Mouse (Mus musculus) monocyte, adult 5-6 weeks (primary cell): Measurements from ENCODE around the gene Luc7l2. TPM values are rescaled to one million over a fixed set of nuclear protein-coding genes. Genes with fewer than 3 reads are reported as not detected.

ENCODE experiments used
- ATAC-seq: fragments of 153-309, 156-312 bp; replicated peaks from 2 replicates; pipeline ENCODE4 v1.8.0; 2017; ENCODE audit warnings: mild to moderate bottlenecking; ENCODE audit not compliant: low TSS enrichment, insufficient number of reproducible peaks, severe bottlenecking, poor library complexity, low FRiP score
- total RNA-seq: library from RNA; stranded (forward); fragments of 200-1000, 200-491, 200-594 nt; gene quantifications from 3 replicates; pipeline ENCODE4 v1.2.3, GENCODE M21; 2017

Gene Luc7l2
- total RNA-seq, 1 experiment from 2014 or later, result 295 TPM

DNA sequence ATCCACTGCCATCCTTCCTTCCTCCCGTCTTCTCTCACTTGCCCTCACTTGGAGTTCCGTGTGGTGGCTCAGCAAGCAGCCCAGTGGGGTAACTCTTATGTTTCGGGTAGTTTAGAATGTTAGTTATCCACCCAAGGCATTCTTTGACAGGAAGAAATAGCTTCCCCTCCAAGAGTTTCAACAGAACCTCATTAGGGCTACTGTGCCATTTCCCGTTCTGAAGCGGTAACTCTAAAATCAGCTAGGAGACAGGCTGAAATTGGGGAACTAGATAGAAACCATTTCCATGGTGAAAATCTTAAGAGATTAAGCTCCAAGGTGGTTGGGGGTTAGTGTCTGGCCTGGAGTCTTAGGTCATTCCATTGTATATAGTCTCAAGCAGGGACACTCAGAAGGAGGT, 90.1 kb downstream of the Luc7l2 start:
- ATAC-seq, result peak; percentile 54

GRCm38 (mm10) chr6:38641645-38642044, 90.5 kb downstream of the Luc7l2 start:
- ATAC-seq, result no peak

- no peak for ATAC-seq
Observed at GRCm38 (mm10) chr6:38642593-38642992, 91.5 kb downstream of the Luc7l2 start.

DNA sequence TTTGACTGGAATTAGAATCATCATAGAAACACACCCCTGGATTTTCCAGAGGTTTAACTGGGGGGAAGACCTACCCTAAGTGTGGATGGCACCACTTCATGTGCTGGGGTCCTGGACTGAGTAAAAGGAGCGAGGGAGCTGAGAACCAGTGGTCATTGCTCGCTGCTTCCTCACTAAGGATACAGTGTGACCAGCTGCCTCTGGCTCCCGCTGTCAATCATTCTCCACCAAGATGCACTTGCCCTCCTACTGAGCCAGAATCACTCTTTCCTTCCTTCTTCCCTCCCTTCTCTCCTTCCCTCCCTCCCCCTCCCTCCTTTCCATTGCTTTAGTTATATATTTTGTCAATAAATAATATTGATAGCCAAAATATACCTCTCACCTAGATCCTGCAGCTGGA, 91.9 kb downstream of the Luc7l2 start:
- ATAC-seq, result no peak

DNA sequence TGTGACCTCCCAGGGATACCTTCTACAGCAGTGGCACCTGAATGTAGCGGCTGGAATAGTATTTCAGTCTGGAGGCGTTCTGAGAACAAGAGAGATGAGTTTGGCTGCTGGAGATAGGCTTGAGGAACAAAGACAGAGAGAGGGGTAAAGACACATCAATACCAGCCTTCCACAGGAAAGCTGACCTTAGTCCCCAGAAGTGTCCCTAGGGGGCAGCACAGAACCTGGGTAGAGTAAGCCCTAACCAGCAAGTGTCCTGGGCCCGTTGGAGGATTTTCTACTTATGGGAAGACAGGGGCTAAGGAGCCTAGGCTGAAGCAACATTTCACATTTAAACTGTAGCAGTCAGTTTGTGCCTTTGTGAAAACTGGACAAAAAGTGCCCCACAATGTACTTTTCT, 98.4 kb downstream of the Luc7l2 start:
- no peak for ATAC-seq

GRCm38 (mm10) chr6:38650263-38650937, 99.3 kb downstream of the Luc7l2 start:
- peak; percentile 86; the same call in 1 of the 2 replicates for ATAC-seq

Other genes starting within 250 kb of the Luc7l2 start
- 128 to 170 TPM (median 152 TPM) in 3 replicates for gene Zc3hav1, start 196.7 kb upstream of the Luc7l2 start, total RNA-seq
- not detected in 3 replicates for gene Ttc26, start 169.9 kb upstream of the Luc7l2 start, total RNA-seq
- 16.8 to 43.2 TPM (median 17.6 TPM) in 3 replicates for gene Ubn2, start 117.4 kb upstream of the Luc7l2 start, total RNA-seq
- gene Fmc1, start 17.8 kb upstream of the Luc7l2 start, total RNA-seq, result 13.5 to 17.0 TPM (median 13.7 TPM) in 3 replicates
- gene Klrg2, start 85.9 kb downstream of the Luc7l2 start, total RNA-seq, result 1.4 TPM in 1 of 3 replicates, not detected in the others
- not detected in 3 replicates for gene Clec2l, start 111.7 kb downstream of the Luc7l2 start, total RNA-seq